Mouse (Mus musculus) retina, postnatal 7 days (tissue): ENCODE measurements around the gene Popdc3.
"Not testable (repeated sequence)": the region's sequence is repeated elsewhere in the genome, so short reads cannot be mapped to it uniquely, and the experiment has no call there.

ENCODE experiments used
- DNase-seq: peaks from one replicate; pipeline ENCODE4 v3.0.0-alpha.2; 2012; ENCODE audit warnings: low read depth, low spot score

Popdc3 gene

DNA sequence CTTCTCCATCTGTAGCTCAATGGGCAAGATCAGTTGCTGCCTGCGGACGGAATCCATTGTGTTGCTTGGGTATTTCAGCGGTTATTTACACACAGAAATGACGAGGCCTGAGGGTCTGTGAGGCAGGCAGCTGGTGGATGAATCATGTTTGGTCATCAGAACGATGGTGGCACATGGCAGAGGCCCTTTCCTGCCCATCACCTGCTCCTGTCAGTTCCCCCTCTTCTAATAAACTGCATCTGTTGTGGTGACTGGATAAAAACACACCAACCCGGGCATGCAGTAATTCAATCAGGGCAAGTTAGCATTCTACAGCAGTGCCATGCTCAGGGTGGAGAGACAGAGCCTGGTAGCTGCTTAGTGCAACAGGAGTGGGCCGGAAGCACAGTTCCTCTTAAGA, 133.7 kb downstream of the Popdc3 start:
- no peak for DNase-seq

DNA sequence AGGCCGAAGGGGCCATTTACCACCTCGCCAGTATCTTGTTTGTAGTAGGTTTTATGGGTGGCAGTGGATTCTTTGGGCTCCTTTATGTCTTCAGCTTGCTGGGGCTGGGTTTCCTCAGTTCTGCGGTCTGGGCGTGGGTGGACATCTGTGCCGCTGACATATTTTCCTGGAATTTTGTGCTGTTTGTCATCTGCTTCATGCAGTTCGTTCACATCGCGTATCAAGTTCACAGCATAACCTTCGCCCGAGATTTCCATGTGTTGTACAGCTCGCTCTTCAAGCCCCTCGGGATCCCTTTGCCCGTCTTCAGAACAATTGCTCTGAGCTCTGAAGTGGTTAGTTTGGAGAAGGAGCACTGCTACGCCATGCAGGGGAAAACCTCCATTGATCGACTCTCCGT, 137.0 kb downstream of the Popdc3 start:
- DNase-seq: no peak

DNA sequence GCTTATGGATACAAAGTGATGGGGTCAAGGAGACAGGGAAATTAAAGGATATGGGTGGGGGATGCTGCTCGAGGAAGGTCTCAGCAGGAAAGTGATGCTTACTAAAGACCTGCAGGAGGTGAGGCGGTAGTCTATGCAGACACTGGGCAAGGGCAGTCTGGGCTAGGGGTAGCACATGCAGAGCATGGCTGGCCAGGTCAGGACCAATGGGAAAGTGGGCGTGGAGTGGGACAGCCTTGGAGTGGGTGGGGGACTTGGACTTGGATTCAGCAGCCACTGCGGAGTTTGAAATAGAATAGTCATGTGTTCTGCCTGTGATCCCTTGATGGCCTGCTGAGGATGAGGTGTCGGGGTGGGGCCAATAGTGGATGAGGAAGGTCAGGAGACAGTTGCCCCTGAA, 141.0 kb downstream of the Popdc3 start:
- no peak for DNase-seq

DNA sequence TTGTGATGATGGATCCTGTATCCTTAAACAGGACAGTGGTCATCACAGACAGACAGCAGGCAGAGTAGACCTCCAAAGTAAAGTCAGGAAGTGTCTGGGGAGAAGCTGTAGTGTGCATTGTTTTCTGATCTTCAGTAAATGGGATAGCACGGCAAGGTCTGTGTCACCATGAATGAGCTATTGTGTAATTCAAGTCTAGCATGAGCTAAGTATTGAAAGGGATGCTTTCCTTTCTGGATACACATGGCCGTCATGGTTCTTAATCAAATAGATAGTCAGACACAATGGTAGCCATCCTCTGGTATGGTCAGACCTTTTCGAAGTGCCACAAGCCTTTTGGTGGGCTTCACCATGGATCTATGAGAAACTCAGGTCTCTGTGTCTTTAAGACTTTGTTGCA, 142.4 kb downstream of the Popdc3 start:
- DNase-seq: no peak

DNA sequence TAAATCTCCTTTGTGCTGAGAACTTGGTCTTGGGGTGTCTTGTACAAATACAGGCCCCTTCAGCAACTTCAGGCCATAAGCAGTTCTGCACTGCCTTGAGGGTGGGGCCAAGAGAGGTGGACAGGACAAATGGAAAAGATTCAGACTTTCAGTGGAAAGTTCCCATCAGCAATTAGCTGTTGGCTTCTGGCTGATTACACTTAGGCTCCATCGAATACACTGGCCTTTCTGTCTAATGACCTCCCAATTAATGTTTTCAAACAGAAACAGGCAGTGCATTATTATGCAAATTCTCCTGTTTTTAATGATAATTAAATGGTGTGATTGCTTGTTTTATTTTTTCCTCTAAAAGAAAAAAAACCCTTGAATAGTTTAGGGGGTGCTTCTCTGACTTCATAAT, 146.3 kb downstream of the Popdc3 start:
- DNase-seq: no peak

DNA sequence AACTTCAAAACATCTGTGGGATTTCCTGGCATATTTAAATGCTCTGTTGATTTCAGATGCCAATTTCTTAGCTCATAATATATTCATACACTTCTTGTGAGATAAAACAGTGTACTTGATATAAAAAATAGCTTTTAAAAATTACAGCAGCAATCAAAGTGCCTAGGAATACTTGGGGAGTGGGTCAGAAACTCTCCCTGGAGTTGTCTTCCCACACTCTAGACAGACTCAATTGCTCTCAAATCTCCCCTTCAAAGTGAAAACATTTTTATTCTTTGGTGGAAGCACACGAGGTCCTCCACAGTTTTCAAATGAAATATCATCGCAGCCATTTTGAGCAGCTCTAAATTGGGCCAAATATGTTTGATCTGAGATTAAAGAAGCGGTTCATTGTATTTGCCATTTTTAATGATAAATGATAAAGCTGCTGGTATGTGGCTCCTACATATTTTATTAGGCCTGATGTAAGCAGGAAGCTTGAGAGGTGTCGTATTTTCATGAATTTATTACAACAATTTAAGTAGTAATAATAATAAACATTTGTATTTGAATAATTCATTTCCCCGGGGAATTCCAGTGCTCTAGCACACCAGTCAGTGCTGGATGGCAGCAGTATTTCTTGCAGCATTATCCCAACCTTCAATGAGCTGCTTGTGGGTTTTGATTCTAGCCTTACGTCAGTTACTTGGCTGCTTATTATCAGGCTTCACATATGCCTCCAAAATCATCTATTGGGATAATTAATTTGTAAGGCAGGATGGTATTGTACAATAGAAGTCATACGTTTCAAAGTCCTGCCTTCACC, 150.5 kb downstream of the Popdc3 start:
- no peak for DNase-seq

DNA sequence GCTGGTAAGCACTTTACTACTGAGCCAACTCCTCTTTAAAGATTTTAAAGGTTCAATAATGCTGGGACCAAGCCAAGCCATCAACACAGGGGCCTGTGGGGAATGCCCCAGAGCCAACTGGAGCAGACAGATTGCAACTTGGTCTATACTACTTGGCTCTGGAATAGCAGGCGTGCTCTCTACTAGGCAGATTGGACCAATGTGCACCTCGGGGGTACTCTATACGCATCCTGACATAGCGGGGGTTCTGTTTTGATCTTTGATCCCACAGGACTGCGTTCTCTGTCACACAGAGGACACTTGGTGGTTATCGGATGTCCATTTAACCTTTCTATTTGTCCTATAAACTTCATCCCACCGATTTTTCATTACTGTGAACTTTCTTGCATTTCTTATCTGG, 157.0 kb downstream of the Popdc3 start:
- no peak for DNase-seq

DNA sequence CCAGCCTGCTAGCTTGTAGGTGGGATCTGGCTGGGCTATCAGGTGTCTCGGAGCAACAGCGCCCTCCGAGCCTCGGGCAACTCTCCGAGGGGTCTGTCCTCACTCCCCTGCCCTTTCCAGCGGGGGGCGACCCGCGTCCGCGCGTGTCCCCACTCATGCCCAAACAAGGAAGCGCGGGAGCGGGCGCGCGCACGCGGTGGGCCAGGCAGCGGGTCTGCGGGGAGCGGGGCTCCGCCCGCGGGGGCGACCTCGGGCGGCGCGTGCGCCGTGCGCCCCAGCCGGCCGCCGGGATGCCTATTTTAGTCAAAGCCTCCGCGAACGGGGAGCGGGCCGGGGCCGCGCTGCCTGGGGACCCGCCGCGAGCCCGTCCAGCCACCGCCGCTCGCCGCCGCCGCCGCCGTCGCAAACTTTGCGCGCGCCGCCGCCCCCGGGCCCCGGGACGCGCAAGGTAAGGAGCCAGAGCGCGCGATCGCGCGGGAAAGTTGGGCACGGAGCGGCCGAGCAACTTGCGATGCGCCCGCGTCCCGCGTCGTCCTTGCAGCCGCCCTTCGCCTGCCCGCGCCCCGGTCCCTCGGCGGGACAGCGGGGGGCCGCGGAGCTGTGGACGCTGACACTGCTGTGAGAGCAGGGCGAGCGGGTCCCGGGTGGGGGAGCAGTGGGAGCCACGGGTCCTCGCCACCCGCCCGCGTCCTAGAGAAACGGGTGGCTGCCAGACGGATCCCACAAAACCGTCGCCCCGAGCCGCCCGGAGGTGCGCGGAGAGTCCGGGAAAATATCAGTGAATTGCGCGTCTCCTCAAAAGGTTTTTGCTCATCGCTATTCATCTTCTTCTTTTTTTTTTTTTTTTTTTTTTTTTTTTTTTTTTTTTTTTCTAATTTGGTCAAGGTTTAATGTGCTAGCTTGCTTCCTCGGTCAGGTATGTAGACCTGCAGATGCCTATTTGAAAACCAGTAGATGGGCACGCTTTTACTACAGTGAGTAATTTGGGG, 157.8 kb downstream of the Popdc3 start, which contains the start of gene Bves:
TSS of gene Bves (plus strand) at position 339 of the 989 bp plus-strand sequence.
- DNase-seq: peak; percentile 23

DNA sequence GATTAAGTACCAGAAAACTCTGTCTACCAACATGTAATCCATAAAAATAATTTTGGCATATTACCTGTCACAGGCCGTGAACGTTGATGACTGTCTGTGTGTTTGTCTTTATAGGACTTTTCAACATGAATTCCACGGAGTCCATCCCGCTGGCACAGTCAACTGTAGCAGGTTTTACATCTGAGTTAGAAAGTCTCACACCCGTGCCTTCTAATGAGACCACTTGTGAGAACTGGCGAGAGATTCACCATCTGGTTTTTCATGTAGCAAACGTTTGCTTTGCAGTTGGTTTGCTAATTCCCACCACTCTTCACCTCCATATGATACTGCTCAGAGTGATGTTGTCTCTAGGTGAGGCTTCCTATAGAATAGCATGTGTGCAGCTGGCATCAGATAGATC, 161.2 kb downstream of the Popdc3 start:
- no peak for DNase-seq

DNA sequence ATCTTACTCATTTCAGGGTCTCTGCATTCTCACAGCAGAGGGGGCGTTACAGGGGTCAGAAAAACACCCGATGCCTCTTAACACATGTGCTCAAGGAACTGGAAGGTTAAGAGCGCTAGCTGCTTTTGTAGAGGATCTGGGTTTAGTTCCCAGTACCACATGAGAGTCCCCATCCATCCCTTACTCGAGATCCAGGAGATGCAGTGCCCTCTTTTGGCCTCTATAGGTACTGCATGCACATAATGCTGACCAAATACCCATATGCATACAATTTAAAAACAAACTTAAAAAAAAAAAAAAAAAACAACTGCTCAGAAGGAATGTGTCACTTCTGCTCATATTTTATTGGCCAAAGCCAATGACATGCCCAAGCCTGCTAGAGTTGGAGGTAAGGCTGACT, 166.5 kb downstream of the Popdc3 start:
- no peak for DNase-seq

DNA sequence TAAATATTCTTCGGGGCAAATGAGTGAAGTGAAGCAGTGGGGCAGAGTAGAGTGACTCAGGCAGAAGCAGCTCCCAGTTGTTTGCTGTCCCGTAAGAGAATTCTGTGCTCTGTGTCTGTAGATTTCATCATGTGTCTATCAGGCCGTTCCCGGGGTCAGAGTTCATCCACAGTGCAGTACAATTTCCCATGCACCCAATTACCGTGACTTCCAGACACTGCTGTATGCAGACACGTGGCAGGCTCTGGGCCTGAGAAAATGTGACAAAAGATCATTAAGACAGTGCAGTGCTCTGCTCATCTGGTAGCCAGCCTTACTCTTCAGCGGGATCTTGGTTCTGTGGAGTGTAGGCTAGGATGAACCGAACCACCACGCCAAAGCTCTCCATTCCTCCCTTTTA, 167.3 kb downstream of the Popdc3 start:
- no peak for DNase-seq

DNA sequence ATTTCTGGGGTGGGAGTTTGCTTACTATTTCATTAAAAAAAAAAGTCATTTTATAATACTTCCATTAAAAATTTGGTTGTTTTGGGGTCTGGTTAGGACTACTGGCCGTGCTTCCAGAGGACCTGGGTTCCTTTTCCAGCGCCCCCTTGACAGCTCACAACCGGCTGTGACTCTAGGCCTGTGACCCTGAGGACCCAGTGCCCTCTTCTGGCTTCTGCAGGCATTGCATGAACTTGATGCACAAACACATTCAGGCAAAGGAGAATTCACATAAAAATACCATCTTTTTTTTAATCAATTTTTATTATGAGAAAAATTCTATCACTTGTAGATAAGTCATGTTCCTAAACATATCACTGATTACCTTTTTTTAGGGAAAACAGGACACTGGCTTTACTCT, 170.2 kb downstream of the Popdc3 start:
- DNase-seq: not testable (repeated sequence)

DNA sequence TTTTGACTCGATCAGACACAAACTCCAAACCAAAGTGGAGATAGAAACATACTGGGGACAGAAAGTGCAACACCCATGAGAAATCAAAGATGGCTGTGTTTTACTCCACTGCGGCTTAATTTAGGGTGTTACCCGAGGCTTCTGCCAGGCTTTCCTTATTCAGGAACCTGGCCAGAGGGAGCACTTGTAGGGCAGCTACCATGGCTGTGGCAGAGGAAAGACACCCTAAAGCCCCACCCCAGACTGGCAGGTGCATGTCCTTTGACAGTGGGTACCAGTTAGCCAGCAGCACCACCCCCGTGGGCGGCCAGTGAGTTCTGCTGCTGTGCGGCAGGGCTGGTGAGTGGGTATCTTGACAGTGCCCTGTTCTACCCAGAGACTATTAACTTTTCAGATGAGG, 178.2 kb downstream of the Popdc3 start:
- DNase-seq: no peak

DNA sequence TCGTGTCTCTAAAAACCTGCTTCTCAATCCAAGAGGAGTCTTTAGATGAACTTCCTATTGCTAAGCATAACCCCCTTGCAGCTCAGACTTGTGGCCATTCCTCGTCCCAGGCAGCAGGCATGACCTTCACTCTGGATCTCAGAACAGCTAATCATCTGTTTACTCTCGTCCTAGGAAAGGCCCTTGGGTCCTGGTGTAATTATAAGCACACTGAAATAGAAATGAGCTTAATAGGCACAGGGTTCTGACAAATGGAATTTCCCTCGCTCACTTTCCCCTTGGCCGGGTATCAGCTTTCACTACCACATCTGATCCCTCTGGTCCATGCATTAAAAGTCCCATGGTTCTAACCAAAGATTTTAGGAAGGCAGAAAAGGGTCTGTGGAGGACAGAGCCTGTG, 185.5 kb downstream of the Popdc3 start:
- no peak for DNase-seq

DNA sequence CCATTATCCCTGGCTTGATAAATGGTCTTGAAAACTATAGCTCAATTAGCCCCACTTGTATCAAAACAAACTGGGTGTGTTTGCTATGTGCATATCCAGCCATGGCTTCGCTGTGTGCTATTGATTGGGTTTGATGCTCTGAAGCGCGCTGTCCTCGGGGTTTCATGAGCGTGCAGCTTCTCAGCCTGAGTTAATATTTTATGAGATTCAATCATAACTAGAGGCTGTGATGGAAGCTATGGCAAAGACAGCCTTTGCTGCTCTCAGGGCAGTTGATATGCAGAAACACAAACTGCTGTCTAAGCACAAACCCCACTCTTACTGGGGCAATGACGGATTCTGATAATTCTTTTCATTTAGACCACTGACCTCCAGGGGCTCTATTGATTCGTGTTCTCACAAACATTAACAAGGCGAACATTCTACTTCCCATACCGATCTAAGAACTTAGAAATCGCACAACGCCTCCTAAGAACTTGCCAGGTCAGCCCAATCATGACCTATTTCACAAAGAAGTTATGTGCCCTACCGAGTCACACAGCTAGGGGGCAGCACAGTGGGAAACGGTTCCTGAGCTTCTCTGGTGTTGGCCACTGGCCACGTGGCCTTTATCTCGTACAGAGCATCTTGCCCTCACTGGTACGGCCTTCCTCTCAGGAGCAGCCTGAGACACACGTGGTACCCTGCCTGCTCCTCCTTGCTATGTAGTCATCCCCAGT, 189.2 kb downstream of the Popdc3 start:
- DNase-seq: no peak
